Mouse (Mus musculus): ENCODE data around the gene Gm2007. TPM values are rescaled to one million over a fixed set of nuclear protein-coding genes. Genes with fewer than 3 reads are reported as not detected.
"Not testable (repeated sequence)": the region's sequence is repeated elsewhere in the genome, so short reads cannot be mapped to it uniquely, and the experiment has no call there.

Gm2007 gene
- polyA plus RNA-seq (2014; fragmentation: Nextera tagmentation; extraction: Ambion mirVana) = not detected in 2 replicates

GRCm38 (mm10) chr2:175741237-175741636, at the start of gene Gm2007:
Gene Gm2007, plus strand, starts transcription at chr2:175741537.
- not testable (repeated sequence) for H3K4me2 ChIP-seq (replicated peaks); H3K4me3 ChIP-seq (replicated peaks; ENCODE audit: low read length); ATAC-seq (ENCODE audit: low FRiP score); H3K9me3 ChIP-seq (ENCODE audit: control insufficient read depth, low read length); H3K9ac ChIP-seq; H3K36me3 ChIP-seq (replicated peaks; ENCODE audit: control insufficient read depth, insufficient read depth); DNase-seq (ENCODE audit: low spot score); H3K27me3 ChIP-seq (ENCODE audit: control insufficient read depth, insufficient read depth, low read length); H3K4me1 ChIP-seq (replicated peaks; ENCODE audit: control insufficient read depth, insufficient read depth, low read length); H3K27ac ChIP-seq
- WGBS = no CpG with 5 or more reads among the region's 2 CpGs

- WGBS = no CpG with 5 or more reads among the region's 9 CpGs
These were observed 37.8 kb upstream of the Gm2007 start, which contains the start of gene Zfp969 for GRCm38 (mm10) chr2:175703546-175703945. Gene Zfp969, minus strand, starts transcription at chr2:175703646.

GRCm38 (mm10) chr2:175800993-175801392, 59.7 kb downstream of the Gm2007 start, which contains the start of gene Gm14288:
Gene Gm14288, minus strand, starts transcription at chr2:175801093.
- H3K4me3 ChIP-seq (replicated peaks; ENCODE audit: low read length); DNase-seq (ENCODE audit: low spot score); ATAC-seq (ENCODE audit: low FRiP score); H3K36me3 ChIP-seq (replicated peaks; ENCODE audit: control insufficient read depth, insufficient read depth); H3K9ac ChIP-seq; H3K27me3 ChIP-seq (ENCODE audit: control insufficient read depth, insufficient read depth, low read length); H3K4me2 ChIP-seq (replicated peaks); H3K9me3 ChIP-seq (ENCODE audit: control insufficient read depth, low read length); H3K27ac ChIP-seq; H3K4me1 ChIP-seq (replicated peaks; ENCODE audit: control insufficient read depth, insufficient read depth, low read length): not testable (repeated sequence)
- no CpG with 5 or more reads among the region's 6 CpGs for WGBS

More at GRCm38 (mm10) chr2:175703546-175703945, 37.8 kb upstream of the Gm2007 start, which contains the start of gene Zfp969:
- not testable (repeated sequence) for H3K4me3 ChIP-seq (replicated peaks; ENCODE audit: low read length); H3K27ac ChIP-seq; H3K4me1 ChIP-seq (replicated peaks; ENCODE audit: control insufficient read depth, insufficient read depth, low read length); H3K4me2 ChIP-seq (replicated peaks); H3K27me3 ChIP-seq (ENCODE audit: control insufficient read depth, insufficient read depth, low read length); H3K9ac ChIP-seq; H3K9me3 ChIP-seq (ENCODE audit: control insufficient read depth, low read length); H3K36me3 ChIP-seq (replicated peaks; ENCODE audit: control insufficient read depth, insufficient read depth); DNase-seq (ENCODE audit: low spot score); ATAC-seq (ENCODE audit: low FRiP score)

Other genes with a start within 250 kb of the Gm2007 start
- gene Gm11007, start 97.6 kb upstream of the Gm2007 start, polyA plus RNA-seq (2014; fragmentation: Nextera tagmentation; extraction: Ambion mirVana) = not detected in 2 replicates
- gene Zfp969, start 37.9 kb upstream of the Gm2007 start, polyA plus RNA-seq (2014; fragmentation: Nextera tagmentation; extraction: Ambion mirVana) = 4.8 and 11.9 TPM in 2 replicates
- gene Gm14288, start 59.6 kb downstream of the Gm2007 start, polyA plus RNA-seq (2014; fragmentation: Nextera tagmentation; extraction: Ambion mirVana) = 3.5 and 7.0 TPM in 2 replicates
- gene Gm6710, start 127.7 kb downstream of the Gm2007 start, polyA plus RNA-seq (2014; fragmentation: Nextera tagmentation; extraction: Ambion mirVana) = 30.1 and 32.3 TPM in 2 replicates
- gene Zfp966, start 189.6 kb downstream of the Gm2007 start, polyA plus RNA-seq (2014; fragmentation: Nextera tagmentation; extraction: Ambion mirVana) = 2.3 and 3.2 TPM in 2 replicates
- gene Gm2026, start 223.8 kb downstream of the Gm2007 start, polyA plus RNA-seq (2014; fragmentation: Nextera tagmentation; extraction: Ambion mirVana) = 26.1 and 30.0 TPM in 2 replicates